Mouse (Mus musculus) heart, adult 9 months (tissue): ENCODE measurements at regions not wholly inside any gene's neighbourhood (a gene's known extent, or its start where the extent isn't known, plus 50 kb on each side); places are given as distances from the start of the nearest gene placed in this dataset.

Source experiments
- DNase-seq, 2 experiments: peaks; one replicate each; pipeline ENCODE4 v3.0.0; 2022; ENCODE audit warnings: low spot score in 2 of 2

GRCm38 (mm10) chr9:69705942-69706341, 54.8 kb downstream of the Foxb1 start:
- no peak for DNase-seq

DNA sequence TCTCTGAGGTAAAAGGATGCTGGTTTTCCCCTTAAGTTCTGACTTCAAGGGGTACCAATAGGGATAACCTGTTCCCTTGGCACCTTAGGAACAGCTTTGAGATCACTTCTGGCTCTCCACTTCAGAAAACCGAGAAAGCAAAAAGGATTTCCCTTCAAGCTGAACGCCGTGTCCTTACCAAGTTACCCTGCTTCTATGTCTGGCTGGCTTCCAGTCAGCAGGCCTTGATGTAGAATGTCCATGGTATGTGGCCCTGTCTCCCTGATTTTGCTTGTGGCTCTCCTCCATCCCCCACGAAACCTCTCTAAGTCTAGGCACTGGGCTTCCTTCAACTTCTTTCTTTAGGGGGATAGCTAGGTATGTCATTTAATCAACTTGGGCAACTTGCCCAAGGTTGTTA, 55.7 kb downstream of the Foxb1 start:
- DNase-seq: no peak

- DNase-seq: no peak
Observed at GRCm38 (mm10) chr9:69703731-69704130, 57.0 kb downstream of the Foxb1 start.

GRCm38 (mm10) chr9:69702156-69702928, 58.4 kb downstream of the Foxb1 start:
- no peak for DNase-seq

- no peak for DNase-seq
Observed at GRCm38 (mm10) chr9:69700696-69701095, 60.0 kb downstream of the Foxb1 start.

DNA sequence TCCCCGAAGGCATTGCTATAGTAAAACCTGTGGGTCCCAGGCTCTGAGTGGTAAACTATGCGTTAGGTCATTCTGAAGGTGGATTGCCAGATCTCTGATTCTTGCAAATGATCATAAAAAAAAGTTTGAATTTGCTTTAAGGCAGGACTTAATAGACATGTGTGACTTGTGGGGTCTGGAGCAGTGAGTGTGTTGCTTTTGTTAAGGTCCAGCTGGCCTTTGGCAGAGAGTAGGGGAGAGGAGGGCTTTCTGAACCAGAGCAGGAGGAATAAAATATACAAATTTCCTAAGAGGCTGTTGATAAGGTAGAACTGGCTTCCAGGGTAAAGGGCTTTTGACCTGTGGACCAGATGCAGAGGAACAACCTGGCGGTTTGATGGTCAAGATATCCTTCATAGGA, 69.0 kb downstream of the Foxb1 start:
- no peak for DNase-seq

- no peak for DNase-seq
Observed at GRCm38 (mm10) chr9:69687349-69688123, 73.2 kb downstream of the Foxb1 start.

GRCm38 (mm10) chr9:69686766-69687165, 74.0 kb downstream of the Foxb1 start:
- no peak for DNase-seq

GRCm38 (mm10) chr9:69685630-69686029, 75.1 kb downstream of the Foxb1 start:
- DNase-seq: no peak

DNA sequence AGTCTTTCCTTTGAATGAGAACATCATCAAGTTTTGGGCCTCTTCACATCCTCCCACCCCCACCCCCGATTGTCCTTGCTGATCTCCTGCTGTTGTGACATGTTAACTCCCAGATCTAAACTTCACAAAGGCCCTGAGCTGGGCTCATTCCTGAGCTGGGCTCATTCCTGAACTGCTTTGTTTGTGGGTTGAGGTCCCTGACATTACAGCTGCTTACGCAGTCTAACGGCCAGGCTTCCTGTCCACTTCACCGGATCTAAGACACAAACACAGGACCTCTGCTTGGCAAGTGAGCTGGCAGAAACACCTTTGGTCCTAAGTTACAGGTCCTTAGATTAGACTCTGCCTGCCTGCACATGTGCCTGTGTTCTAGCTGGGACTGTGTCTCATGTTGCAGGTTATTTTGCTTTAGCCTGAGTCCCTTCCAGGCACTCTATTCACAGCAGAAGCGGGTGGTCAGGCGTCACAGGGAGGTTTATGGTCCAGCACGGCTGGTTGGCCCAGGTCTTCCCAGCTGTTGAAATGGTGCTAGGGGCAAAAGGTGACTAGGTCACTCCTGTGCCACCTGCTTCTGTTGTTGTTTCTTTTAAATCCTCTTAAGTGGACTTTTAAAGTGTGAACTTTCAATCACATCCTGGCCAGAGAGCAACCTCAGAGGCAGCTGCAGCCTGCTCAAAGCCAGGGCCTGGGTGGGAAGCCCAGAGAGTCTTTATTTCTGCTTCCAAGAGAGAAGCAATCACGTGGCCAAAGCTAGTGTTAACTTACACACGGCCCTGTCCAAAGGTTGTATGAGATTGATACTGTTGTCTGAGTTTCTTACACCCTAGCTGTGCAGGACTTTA, 79.1 kb downstream of the Foxb1 start:
- DNase-seq: no peak

DNA sequence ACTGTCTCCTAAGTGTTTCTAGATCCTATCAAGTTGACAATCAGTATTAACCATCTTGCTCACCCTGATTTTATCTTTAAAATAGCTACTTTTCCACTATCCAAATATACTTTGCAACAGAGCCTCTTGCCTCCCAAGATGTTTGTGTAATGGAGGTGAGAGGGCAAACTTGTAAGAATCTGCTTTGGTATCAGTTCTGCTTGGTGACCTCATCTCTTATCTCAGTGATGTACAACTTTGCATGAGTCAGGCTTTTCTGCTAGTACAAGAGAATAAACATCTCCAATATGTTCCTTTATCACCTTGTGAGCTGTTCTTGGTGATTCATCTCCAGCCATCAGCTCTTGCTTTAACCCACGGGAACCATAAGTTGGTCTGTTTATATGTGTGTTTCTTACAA, 82.1 kb downstream of the Foxb1 start:
- no peak for DNase-seq

DNA sequence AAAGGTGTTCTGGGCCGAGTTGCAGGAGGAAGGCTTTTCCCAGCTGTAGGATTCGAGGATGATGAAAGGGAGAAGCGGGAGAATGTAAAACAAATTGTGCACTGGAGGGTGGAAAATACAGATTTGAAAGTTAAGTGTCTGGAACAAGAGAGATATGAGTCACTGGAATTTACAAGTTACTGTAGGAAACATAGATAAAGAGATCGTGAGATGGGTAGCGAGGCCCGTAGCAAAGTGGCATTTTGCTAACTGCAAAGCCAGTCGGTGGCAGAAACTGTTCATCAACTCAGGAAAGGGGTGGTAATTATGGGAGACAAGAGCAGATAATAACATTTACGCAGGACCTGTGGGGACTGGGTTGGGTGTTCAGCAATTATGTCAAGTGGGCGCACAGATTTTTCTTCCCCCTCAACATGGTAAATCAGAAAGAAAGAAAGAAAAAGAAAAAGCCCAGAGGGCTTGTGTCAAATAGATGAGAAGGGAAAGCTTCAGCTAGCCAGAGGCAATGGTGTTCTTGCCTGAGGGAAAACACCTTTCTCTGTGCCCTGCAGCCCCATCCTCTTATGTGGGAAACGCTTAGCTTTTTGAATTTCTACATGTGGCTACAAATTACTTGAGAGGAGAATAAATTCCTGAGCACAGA, 87.2 kb downstream of the Foxb1 start:
- no peak for DNase-seq

DNA sequence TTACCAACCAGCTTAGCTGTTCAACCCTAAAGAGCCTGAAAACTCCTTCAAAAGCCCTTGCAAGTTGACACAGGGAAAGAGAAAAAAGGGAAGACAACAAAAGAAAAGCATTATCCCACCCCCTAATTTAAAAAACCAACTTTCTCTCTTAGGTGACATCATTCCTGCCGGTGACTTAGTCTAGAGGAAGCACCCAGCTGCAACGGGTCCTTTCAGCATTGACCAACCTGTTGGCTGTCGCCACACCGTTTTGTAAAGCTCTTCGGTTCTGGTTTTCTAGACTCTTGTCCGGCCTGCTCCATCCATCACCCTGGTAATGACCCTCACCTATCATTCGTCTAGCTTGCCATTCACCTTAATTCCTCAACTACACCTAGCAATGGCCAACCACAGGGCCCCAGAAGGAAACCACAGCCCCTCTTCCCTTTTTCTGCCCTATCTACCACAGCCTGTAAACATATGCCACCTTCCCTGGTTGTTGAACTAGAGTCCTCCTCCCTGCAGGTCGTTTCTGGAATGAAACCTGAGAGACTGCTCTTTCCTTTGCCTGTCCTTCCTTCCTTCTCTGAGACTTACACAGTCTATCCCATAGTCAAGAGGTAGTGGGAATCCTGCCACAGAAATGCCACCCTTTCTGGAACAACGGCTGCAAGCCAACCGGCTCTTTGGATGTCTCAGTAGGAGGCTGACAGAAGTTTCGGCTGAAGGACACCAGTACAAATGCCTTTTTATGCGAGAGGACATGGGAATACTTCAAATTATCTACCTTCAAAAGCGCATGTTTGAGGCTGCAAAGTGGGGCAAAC, 87.9 kb downstream of the Foxb1 start:
- DNase-seq: no peak

DNA sequence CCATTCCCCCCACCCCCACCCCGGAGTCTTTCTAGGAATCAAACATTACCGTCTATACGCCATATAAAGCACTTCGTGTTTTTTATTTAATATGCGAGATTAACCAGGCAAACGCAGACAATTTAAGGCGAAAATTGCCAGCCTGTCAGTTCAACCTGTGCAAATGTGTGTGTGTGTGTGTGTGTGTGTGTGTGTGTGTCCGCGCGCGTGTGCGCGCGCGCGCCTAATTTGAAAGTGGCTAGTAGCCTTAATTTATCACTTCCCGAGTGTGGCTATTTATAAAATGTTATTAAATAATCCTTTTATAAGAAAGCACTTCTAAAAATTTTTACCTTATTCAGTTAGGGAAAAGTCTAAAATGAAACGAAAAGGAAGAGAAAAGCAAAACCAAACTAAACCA, 89.5 kb downstream of the Foxb1 start:
- no peak for DNase-seq

DNA sequence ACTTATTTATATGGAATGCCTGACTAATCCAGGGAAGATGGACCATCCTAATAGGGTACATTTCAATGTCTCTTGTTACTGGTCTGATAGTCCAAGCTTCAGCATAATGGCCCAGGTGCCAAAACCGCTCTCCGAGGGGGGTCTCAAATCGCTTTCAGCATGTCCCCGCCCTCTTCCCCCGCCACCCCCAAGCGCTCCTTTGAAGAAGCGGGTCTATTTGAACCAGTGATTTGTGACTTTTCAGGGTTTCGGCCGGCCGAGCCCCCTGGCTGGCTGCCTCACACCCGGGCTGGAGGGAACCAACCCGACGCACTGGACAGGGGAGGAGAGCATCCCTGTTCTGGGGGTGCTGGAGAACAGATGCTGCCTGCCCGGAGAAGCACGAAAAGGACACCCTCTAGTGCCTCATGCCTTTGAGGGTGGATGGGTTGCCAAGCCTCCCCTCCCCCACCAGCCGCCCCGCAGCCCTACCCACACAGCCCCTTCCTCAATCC, 90.1 kb downstream of the Foxb1 start:
- no peak for DNase-seq

DNA sequence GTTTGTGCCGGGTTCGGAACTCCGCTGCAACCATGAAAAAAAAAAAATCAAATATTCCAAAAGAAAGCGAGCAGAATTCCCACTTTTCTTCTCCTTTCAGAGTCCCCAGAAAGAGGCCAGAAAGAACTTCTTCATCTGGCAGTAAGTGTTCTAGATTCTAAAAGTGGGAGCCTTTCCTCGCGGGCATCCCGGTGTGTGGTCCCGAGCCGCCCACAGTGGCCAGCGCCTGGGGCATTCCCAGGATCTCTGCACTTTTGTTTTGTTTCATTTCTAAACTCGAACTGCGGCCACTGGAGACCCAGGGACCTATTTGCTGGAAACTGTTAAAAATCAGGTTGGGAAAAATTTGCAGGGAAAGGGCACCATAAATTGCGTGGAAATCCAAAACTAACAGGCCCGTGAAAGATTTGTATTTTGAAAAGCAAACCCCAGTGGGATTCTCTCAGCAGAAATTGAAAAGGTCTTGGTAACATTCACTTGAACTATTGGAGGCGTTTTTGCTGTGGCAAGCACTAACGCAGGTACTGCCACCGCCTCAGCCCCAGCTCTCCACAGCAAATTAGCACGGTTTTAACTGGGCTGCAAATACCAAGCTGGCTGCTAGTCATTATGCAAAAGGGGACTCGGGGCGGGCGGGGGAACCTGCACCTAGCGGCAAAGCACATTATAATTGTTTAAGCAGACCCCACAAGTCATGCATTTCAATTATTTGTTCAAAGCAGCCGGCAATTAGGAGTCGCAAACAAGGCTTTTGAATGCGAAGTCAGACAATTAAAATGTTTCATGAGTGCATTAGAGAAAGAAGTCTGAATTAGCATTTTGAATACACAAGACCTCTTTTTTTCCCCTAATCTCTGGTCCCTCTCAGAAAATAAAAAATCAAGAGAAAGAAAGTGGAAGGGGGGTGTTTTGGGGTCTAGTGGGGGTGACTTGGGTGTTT, 90.9 kb downstream of the Foxb1 start:
- no peak for DNase-seq

GRCm38 (mm10) chr9:69668475-69669090, 92.2 kb downstream of the Foxb1 start:
- no peak for DNase-seq

DNA sequence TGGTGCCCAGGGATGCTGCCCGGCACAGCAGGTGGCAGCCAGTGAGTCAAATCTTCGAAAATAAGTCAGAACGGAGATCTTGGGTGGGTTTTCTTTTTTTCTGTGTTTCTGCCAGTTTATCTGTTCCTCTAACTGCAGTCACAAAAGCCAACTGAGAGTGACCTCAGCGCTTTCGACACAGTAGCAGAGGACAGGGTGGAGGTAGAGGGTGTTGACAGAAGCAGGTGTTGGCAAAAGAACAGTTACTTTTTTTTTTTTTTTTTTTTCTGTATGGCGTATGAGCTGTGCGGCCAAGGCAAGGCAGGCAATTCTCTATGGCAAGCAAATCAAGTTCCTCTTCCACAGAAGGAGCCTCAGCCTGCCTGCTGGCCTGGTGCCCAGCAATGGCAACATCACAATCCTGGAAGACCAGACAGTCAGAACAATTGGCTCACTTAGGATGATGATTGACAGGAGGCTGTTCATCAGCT, 93.6 kb downstream of the Foxb1 start:
- peak; percentile 4 to 13 for DNase-seq

DNA sequence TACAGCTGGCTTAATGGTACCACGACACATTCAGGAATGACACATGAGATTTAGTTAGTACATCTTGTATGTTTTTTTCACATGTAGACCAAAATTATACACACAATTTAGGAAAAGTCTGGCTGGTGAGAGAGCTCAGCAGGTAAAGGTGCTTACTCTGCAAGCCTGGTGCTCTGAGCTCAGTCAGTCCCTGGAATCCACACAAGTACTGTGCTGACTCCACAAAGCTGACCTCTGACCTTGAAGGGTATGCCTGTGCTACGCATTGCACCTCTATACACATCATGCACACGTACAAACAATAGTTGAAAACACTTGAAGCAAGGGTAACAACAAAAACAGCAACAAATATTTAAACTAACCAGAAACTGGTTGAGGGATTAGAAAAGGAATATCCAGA, 96.5 kb downstream of the Foxb1 start:
- no peak for DNase-seq
